Mouse (Mus musculus) skeletal muscle tissue, adult 2 months (tissue): ENCODE data around the gene Serpina11.
"Not testable (repeated sequence)": the region's sequence is repeated elsewhere in the genome, so short reads cannot be mapped to it uniquely, and the experiment has no call there.

Experiments
- DNase-seq: peaks from one replicate; pipeline ENCODE4 v3.0.0-alpha.2; 2012; ENCODE audit warnings: low read depth, low spot score

Serpina11 gene

DNA sequence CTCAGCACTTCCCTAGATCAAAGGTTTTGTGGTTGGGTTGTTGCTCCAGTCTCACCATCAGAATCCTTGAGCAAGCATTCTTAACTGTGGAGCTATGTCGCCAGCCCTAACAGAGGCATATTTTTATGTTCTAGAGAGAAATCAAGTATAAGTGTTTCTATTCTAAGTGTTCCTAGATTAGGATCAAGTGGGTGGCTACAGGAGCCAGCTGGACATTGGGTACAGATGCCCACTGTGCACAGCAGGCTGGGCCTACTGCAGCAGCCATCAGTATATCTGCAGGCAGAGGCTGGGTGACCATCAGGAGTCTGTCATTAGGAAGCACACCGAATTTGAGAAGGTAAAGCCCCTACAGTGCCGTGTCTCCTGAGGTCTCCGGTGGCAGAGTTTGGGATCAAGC lies 18.7 kb downstream of the Serpina11 start:
- no peak for DNase-seq

- no peak for DNase-seq
Observed at GRCm38 (mm10) chr12:103969577-103970116, 20.1 kb downstream of the Serpina11 start.

DNA sequence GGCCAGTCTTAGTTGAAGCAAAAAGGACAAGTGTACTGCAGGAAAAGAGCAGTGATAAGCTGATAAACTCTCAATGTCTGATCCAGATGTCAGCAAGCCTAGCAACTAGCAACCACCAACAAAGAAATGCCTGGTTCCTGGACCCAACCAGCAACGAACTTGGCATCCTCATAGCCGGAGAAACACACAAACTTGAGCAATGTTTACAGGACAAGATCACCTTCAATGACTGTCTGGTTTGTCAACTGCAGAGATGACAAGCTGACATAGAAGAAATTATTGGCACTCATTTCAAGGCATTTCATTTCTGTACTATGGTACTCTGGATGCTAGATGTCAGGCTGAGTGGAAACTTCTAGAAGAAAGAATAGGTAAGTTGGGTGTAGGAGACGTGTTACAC lies 23.0 kb downstream of the Serpina11 start:
- DNase-seq: no peak

DNA sequence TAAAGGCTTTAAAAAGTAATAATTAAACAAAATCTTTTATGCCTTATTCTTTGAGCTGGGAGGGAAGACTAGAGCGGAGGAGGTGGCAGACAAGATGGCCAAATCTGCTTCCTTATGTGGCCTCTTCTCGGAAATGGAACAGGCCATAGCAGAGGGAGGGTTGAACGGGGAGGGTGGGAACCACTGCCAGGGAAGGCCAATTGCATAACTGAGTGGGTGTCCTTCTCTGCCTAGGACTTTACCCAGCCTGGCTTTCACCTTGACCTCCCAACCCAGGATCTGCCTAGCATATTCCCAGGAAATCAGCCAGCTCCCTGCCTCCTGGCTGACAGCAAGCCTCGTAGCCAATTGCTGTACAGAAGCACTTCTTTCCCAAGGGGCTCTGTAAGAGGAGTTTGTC lies 26.5 kb downstream of the Serpina11 start:
- no peak for DNase-seq

GRCm38 (mm10) chr12:103962860-103963259 lies 26.9 kb downstream of the Serpina11 start:
- no peak for DNase-seq

GRCm38 (mm10) chr12:103962337-103962736 lies 27.4 kb downstream of the Serpina11 start:
- no peak for DNase-seq

DNA sequence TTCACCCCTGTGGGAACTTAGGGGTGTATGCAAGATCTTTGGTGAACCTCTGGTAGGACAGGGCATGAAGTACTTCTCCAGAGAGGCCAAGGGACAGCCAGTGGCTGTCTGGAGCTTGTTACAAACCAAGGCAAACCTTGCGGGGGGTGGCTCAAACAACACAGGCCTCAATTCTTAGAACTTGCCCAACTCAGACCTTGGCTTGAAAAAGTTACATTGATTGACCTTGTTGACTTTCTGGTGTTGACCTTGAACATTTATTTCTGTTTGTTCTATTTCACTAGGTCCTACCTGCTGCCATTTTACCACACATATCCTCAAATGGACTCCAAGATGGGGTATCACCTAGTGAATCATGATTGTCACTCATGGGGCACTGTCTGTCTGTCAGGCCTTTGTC lies 28.0 kb downstream of the Serpina11 start:
- DNase-seq: no peak

- DNase-seq: no peak
Observed at GRCm38 (mm10) chr12:103958798-103959197, 31.0 kb downstream of the Serpina11 start, which contains the start of gene Serpina1e. Serpina1e (minus strand) TSS chr12:103958975.

DNA sequence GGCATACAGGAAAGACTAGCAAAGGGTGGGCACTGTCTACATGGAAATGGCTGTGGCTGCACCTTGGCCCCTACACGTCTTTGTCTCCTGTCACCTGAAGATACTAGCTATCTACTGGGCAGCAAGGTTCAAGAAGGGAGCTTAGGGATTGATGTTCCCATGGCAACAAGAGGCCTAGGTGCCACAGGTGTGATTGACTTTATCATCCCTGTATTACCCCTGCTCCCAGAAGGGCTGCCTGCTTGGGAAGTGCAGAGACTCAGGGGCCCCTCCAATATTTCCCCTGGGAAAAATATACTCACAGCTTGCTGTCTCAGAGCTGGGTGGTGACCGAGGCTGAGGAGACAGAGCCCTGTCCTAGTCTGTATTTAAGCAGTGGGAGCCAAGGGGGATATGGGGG lies 33.2 kb downstream of the Serpina11 start:
- DNase-seq: not testable (repeated sequence)

DNA sequence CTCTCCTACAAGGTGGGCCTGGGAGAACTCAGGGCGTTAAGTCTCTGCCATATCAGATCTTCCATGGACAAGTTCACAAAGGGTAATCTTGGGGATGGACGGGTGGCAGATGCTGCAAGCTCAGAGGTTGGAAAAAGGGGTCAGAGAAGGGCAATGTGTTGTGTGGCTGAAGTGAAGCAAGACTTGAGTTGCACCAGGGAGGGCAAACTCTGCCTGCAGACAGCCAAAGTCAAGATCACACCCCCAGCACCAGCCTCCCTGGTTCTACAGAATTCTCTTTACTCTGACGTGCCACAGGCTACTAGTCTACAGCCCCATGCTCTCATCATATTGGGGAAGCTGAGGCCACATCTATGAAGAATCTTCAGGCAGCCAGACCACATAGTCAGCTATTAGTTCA lies 36.8 kb downstream of the Serpina11 start:
- not testable (repeated sequence) for DNase-seq

GRCm38 (mm10) chr12:103946243-103946642 lies 43.5 kb downstream of the Serpina11 start:
- DNase-seq: no peak
